Mouse (Mus musculus): Measurements from ENCODE around the gene Lacc1. TPM values are rescaled to one million over a fixed set of nuclear protein-coding genes. Genes with fewer than 3 reads are reported as not detected.
"Not testable (repeated sequence)": the region's sequence is repeated elsewhere in the genome, so short reads cannot be mapped to it uniquely, and the experiment has no call there.

The Lacc1 gene
- polyA plus RNA-seq, 1 experiment from 2014 or later: 4.6 TPM

DNA sequence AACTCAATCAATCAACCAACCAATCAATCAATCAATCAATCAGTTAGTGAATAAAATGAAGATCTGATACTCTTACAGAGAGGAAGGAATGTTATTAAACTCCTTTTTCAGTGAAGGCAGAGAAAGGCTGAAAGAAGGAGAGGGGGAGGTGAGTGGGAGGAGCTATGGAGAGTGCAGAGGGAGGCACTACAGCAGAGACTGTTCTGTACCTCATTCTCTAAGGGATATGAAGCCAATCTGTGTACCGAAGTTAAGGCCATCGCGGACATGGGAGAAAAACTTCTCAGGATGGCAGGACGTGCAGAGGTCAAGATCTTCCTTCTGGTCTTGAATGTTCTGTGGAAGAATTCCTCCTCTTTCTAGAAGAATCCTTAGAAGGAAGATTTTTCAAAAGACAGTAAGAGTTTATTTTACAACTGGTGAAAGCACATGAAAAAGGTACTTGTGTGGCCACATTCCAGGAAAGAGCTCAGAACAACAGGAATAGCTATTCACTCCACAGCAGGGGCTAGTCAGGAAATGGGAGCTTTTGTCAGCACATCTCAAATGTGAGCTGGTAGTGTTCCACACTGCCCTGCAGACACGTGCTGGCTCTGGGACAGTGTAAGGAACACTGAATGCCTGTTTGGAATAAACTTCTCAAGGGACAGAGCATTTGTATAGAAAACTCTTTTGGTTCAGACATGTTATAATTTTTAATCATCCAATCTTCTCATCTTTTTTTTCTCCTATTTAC is 7.2 kb downstream of the Lacc1 start:
- H3K27ac ChIP-seq: no peak overlapping the region
- no peak for ATAC-seq (ENCODE audit: low FRiP score, low read depth)
- no peak overlapping the region for H3K4me2 ChIP-seq (replicated peaks)
- no peaks in the 10 kb centered on the region for H3K9me3 ChIP-seq
- H3K36me3 ChIP-seq: no peaks in the 10 kb centered on the region
- 53% methylated on average over 5 of the region's 5 CpGs for WGBS
- H3K9ac ChIP-seq: no peak overlapping the region
- H3K4me3 ChIP-seq: no peak overlapping the region
- H3K27me3 ChIP-seq (replicated peaks): no peaks in the 10 kb centered on the region
- H3K4me1 ChIP-seq: no peaks in the 10 kb centered on the region

DNA sequence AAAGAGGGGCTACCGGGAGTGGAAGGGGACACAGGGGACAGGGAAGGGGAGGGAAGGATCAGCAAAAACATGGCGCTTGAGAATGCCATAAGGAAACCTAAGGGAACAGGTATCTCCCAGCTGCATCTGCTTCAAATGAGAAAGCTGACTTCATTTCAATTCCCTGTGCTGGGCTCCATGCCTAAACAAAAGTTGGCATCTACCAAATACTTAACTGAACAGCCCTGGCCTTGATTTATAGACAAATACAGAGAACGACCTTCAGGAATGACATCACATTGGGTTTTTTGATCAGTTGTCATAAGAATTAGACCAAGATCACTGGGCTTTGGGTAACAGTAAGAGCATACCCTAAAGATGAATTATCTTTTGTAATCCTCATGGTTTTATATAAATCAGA is 12.2 kb downstream of the Lacc1 start:
- no peak for ATAC-seq (ENCODE audit: low FRiP score, low read depth)
- H3K27ac ChIP-seq: no peak overlapping the region
- H3K4me1 ChIP-seq: no peaks in the 10 kb centered on the region
- H3K4me3 ChIP-seq: no peak overlapping the region
- WGBS: 87% methylated on average over 3 of the region's 3 CpGs
- H3K36me3 ChIP-seq: no peaks in the 10 kb centered on the region
- H3K9me3 ChIP-seq: no peaks in the 10 kb centered on the region
- no peak overlapping the region for H3K4me2 ChIP-seq (replicated peaks)
- no peaks in the 10 kb centered on the region for H3K27me3 ChIP-seq (replicated peaks)
- no peak overlapping the region for H3K9ac ChIP-seq

DNA sequence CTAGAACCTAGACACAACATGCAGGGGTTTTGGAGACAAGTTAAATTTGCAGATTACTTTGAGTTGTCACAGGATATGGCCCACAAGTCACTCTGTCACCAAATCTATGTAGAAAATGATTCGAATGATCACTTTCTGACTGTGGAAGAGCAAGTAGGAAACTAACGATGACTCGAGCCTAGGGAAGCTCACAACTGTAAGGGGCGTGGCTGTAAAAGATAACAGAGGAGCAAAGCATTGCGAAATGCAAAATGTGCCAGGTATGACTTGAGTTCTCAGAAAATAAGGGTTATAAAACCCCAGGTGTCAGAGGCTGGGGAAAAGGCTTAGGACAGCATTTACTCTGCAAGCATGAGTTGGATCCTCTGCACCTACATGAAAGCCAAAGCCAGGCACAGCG is 19.5 kb downstream of the Lacc1 start:
- Histone ChIP-seq H3K9me3 (no peaks in the 10 kb centered on the region), H3K4me1 (no peaks in the 10 kb centered on the region), H3K36me3 (no peaks in the 10 kb centered on the region), H3K4me3 (no peak overlapping the region), H3K9ac (no peak overlapping the region), H3K27ac (no peak overlapping the region), H3K27me3 (replicated peaks) (no peaks in the 10 kb centered on the region), H3K4me2 (replicated peaks) (no peak overlapping the region)
- WGBS: 88% methylated on average over 6 of the region's 6 CpGs
- ATAC-seq (ENCODE audit: low FRiP score, low read depth): no peak

DNA sequence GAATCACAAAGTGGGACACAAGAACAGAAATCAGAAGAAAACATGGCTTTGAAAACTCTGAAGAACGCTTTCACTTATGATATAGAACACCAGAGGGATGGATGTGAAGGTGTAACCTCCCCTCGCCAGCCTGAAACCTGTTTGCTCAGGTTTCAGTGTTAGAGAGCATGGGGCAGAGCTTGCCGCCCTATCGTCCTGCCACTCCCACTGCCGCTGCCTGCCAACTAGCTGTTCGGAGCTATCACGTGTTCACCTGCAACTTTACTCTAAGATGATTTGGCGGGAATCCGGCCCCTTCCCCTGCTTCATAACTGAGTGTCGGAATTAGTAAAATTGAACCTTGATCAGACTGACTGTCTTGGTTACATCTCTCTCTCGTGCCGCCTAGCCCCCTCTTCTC is 19.9 kb downstream of the Lacc1 start:
- ATAC-seq (ENCODE audit: low FRiP score, low read depth); H3K4me3 ChIP-seq; H3K36me3 ChIP-seq; H3K4me2 ChIP-seq (replicated peaks); H3K4me1 ChIP-seq; H3K27ac ChIP-seq; H3K27me3 ChIP-seq (replicated peaks); H3K9ac ChIP-seq; H3K9me3 ChIP-seq: not testable (repeated sequence)
- whole genome bisulfite sequencing: 63% methylated on average over 12 of the region's 12 CpGs

DNA sequence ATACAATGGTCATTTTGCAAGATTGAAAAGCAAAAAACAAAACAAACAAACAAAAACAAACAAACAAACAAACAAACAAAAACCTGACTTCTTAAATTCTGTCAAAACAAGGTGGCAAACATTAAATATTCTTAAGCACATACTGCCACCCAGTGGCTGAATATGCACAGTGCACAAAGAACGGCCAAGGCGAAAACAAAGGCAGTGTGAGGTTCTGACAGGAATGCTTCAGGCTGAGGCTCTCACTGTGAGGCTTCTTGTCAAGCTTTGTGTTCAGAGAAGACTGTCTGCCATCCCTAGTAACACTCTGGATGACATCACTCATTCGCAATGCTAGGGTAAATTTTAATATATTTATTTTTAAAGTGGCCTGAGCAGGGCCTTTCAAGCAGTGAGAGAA is 24.9 kb downstream of the Lacc1 start:
- no peak for ATAC-seq (ENCODE audit: low FRiP score, low read depth)
- 3% methylated on average over 3 of the region's 3 CpGs for WGBS
- Histone ChIP-seq H3K4me3 (no peak overlapping the region), H3K4me2 (replicated peaks) (no peak overlapping the region), H3K27ac (no peak overlapping the region), H3K4me1 (no peaks in the 10 kb centered on the region), H3K9ac (no peak overlapping the region), H3K36me3 (no peaks in the 10 kb centered on the region), H3K9me3 (no peaks in the 10 kb centered on the region), H3K27me3 (replicated peaks) (no peaks in the 10 kb centered on the region)

DNA sequence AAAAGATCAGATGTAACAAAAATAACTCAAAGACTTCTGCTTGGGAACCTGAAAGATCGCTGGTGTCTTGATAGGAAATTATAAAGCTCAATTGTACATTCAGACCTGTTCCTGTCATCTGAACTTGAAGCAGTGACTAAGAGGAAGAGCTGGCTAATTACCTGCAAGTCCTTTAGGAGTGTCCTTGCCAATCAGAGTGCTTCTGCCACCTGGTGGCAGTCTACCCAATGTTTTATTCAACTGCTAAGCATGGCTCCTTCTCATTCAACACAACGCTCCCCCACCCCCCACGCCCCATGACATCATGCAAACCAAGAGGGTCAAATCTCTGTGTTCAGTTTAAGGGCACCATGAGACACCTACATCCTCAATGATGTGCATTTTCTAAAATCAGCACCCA is 28.5 kb downstream of the Lacc1 start:
- Histone ChIP-seq H3K9me3 (no peaks in the 10 kb centered on the region), H3K4me2 (replicated peaks) (no peak overlapping the region), H3K36me3 (no peaks in the 10 kb centered on the region), H3K27me3 (replicated peaks) (no peaks in the 10 kb centered on the region), H3K9ac (no peak overlapping the region), H3K4me3 (no peak overlapping the region), H3K27ac (no peak overlapping the region), H3K4me1 (peaks cover 12% of the 10 kb centered on the region)
- WGBS: 25% methylated on average over 3 of the region's 3 CpGs
- peak; percentile 66; the same call in 1 of the 2 replicates for ATAC-seq (ENCODE audit: low FRiP score, low read depth)

GRCm38 (mm10) chr14:77005566-77005965 is 31.1 kb downstream of the Lacc1 start:
- 60% methylated on average over 5 of the region's 5 CpGs for WGBS
- Histone ChIP-seq H3K4me1 (peaks cover 12% of the 10 kb centered on the region), H3K27ac (no peak overlapping the region), H3K4me3 (no peak overlapping the region), H3K27me3 (replicated peaks) (no peaks in the 10 kb centered on the region), H3K9me3 (no peaks in the 10 kb centered on the region), H3K9ac (no peak overlapping the region), H3K4me2 (replicated peaks) (no peak overlapping the region), H3K36me3 (no peaks in the 10 kb centered on the region)
- no peak for ATAC-seq (ENCODE audit: low FRiP score, low read depth)

DNA sequence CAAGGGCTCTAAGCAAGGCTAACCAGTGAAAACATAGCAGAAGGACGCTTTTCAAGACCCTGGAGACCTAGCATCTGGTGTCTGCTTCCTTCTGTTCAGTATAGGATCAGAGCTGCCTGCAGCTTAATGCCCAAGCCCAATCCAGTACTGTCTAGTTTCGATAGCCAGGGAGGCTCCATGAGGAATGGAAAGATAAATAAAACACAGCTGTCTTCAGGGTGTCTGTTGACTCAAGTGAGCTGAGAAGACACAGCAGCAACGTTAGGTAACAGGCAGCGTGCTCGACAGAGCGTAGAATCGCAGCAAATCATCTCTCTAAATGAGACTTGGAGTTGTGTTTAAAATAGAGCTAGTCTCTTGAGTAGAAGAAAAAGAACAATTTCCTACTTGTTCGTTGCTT is 32.0 kb downstream of the Lacc1 start:
- no peaks in the 10 kb centered on the region for H3K9me3 ChIP-seq
- WGBS: 62% methylated on average over 8 of the region's 8 CpGs
- no peaks in the 10 kb centered on the region for H3K27me3 ChIP-seq (replicated peaks)
- no peak overlapping the region for H3K9ac ChIP-seq
- H3K27ac ChIP-seq: no peak overlapping the region
- ATAC-seq (ENCODE audit: low FRiP score, low read depth): no peak
- H3K4me2 ChIP-seq (replicated peaks): no peak overlapping the region
- H3K4me1 ChIP-seq: peaks cover 12% of the 10 kb centered on the region
- no peak overlapping the region for H3K4me3 ChIP-seq
- no peaks in the 10 kb centered on the region for H3K36me3 ChIP-seq

- not testable (repeated sequence) for H3K27me3 ChIP-seq (replicated peaks); H3K27ac ChIP-seq; H3K9ac ChIP-seq; H3K4me1 ChIP-seq; H3K36me3 ChIP-seq; H3K4me2 ChIP-seq (replicated peaks); ATAC-seq (ENCODE audit: low FRiP score, low read depth); H3K4me3 ChIP-seq; H3K9me3 ChIP-seq
- WGBS: 90% methylated on average over 2 of the region's 2 CpGs
Measured at GRCm38 (mm10) chr14:76990351-76990750, 46.4 kb downstream of the Lacc1 start.

DNA sequence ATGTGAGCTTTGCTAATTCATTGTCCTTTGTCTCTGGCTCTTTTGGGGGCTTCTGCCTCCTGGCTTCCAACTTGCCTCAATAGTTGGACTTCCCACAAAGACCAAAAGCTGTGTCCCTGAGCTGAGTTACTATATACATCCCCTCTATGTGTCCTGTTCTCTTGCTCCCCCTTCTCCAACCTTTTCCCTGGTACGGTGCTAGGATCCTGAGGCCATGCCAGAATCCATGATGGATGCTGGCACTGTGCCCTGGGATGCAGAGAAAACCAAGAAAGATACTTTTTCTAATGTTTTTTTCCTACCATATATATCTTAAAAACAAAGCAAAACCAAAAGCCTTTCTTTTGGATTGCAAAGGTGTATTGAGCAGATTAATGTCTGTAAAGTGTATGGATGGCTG is 54.9 kb downstream of the Lacc1 start:
- H3K27me3 ChIP-seq (replicated peaks): no peaks in the 10 kb centered on the region
- ATAC-seq (ENCODE audit: low FRiP score, low read depth): no peak
- no peak overlapping the region for H3K4me2 ChIP-seq (replicated peaks)
- H3K27ac ChIP-seq: no peak overlapping the region
- H3K9me3 ChIP-seq: no peaks in the 10 kb centered on the region
- no peak overlapping the region for H3K4me3 ChIP-seq
- WGBS: 68% methylated on average over 1 of the region's 1 CpGs
- H3K36me3 ChIP-seq: no peaks in the 10 kb centered on the region
- no peak overlapping the region for H3K9ac ChIP-seq
- H3K4me1 ChIP-seq: no peaks in the 10 kb centered on the region

GRCm38 (mm10) chr14:76981176-76981575 is 55.5 kb downstream of the Lacc1 start:
- Histone ChIP-seq H3K9ac (no peak overlapping the region), H3K4me3 (no peak overlapping the region), H3K4me1 (no peaks in the 10 kb centered on the region), H3K9me3 (no peaks in the 10 kb centered on the region), H3K27ac (no peak overlapping the region), H3K36me3 (no peaks in the 10 kb centered on the region), H3K4me2 (replicated peaks) (no peak overlapping the region), H3K27me3 (replicated peaks) (no peaks in the 10 kb centered on the region)
- no peak for ATAC-seq (ENCODE audit: low FRiP score, low read depth)
- 95% methylated on average over 4 of the region's 4 CpGs for WGBS

DNA sequence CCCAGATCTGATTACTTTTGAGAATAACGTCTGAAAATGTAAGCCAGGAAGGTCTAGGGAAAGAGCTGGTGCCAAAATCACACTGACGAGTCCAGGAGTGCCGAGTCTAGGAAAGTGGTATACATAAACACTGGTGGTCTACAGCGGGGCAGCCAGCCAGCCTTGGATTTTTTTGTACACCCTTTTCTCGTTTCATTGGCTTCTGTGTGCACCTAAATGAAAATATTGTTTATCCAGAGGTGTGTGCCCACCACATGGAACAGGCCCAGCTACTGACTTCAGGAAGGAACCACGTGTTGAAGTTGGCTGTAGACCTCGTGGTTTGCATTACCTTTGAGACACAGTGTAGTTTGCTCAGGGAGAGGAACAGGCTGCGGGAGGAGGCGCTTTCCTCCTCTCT is 57.1 kb downstream of the Lacc1 start:
- no peak overlapping the region for H3K4me3 ChIP-seq
- no peaks in the 10 kb centered on the region for H3K9me3 ChIP-seq
- WGBS: 81% methylated on average over 9 of the region's 9 CpGs
- no peak overlapping the region for H3K27ac ChIP-seq
- H3K4me2 ChIP-seq (replicated peaks): no peak overlapping the region
- ATAC-seq (ENCODE audit: low FRiP score, low read depth): no peak
- no peaks in the 10 kb centered on the region for H3K27me3 ChIP-seq (replicated peaks)
- no peaks in the 10 kb centered on the region for H3K4me1 ChIP-seq
- H3K36me3 ChIP-seq: no peaks in the 10 kb centered on the region
- H3K9ac ChIP-seq: no peak overlapping the region
